Comparison of ENCODE assay signal across 9 mouse cellular contexts in genomic region chr9:51101756-51102425, GRCm38 (mm10). TPM values are rescaled to one million over a fixed set of nuclear protein-coding genes. Genes with fewer than 3 reads are reported as not detected.
A peak's percentile ranks its signal among the peaks of the same experiment; 100 is the strongest.
DNase-seq lines count a peak whose midpoint lies in the region; ATAC-seq lines count a peak whose summit lies in the region.
"Had no signal": no experiment of that assay in that cellular context is flagged by ENCODE, and none has a peak within 500 bp of the region (broad histone marks: within the 10 kb centered on the region; RNA-seq: fewer than 3 reads in every experiment).

Gene 4833427G06Rik (minus strand): TSS chr9:51102078.

- H3K9ac ChIP-seq in heart, embryonic 13.5 days, result peak within 1 kb of the TSS; percentile 62
- H3K9ac ChIP-seq in kidney, embryonic 14.5 days (ENCODE audit: low read depth, low read length), result no peak within 1 kb of the TSS
- H3K9ac ChIP-seq in liver, embryonic 15.5 days, result no peak within 1 kb of the TSS
- 0 out of 2 replicates have a peak within 1 kb of the TSS, but pooled peaks have one; percentile 76 for H3K9ac ChIP-seq in neural tube, embryonic 13.5 days

- DNase-seq in thymus, postnatal 4 days, result peak; percentile 30
- DNase-seq in thymus, postnatal 14 days, result no peak
- DNase-seq in embryo, embryonic 11 days, result peak; percentile 90
- DNase-seq in spleen, postnatal 14 days (ENCODE audit: low spot score in 2 of 2), result no peak

- H3K27me3 ChIP-seq in heart, embryonic 13.5 days (replicated peaks), result peaks cover 28% of the 10 kb centered on the region
- no peaks in the 10 kb centered on the region for H3K27me3 ChIP-seq in kidney, embryonic 14.5 days (ENCODE audit: control insufficient read depth, insufficient read depth, low read length)
- H3K27me3 ChIP-seq in liver, embryonic 15.5 days, result peaks cover 62% of the 10 kb centered on the region
- H3K27me3 ChIP-seq in neural tube, embryonic 13.5 days, result peaks cover 11% of the 10 kb centered on the region

- peak within 1 kb of the TSS; percentile 68 for H3K4me3 ChIP-seq in heart, embryonic 13.5 days
- peak within 1 kb of the TSS; percentile 25 for H3K4me3 ChIP-seq in kidney, embryonic 14.5 days (ENCODE audit: low read length)
- no peak within 1 kb of the TSS for H3K4me3 ChIP-seq in liver, embryonic 15.5 days (replicated peaks)
- H3K4me3 ChIP-seq in neural tube, embryonic 13.5 days, result peak within 1 kb of the TSS; percentile 59

- no peaks in the 10 kb centered on the region for H3K9me3 ChIP-seq in heart, embryonic 13.5 days
- H3K9me3 ChIP-seq in kidney, embryonic 14.5 days (ENCODE audit: control insufficient read depth, low read length), result no peaks in the 10 kb centered on the region
- no peaks in the 10 kb centered on the region for H3K9me3 ChIP-seq in liver, embryonic 15.5 days (replicated peaks)
- no peaks in the 10 kb centered on the region for H3K9me3 ChIP-seq in neural tube, embryonic 13.5 days

- WGBS in heart, embryonic 13.5 days, result 10% methylated on average over 27 of the region's 27 CpGs
- 8% methylated on average over 27 of the region's 27 CpGs for WGBS in kidney, embryonic 14.5 days
- 9% methylated on average over 27 of the region's 27 CpGs for WGBS in liver, embryonic 15.5 days (ENCODE audit: insufficient replicate concordance)
- 7% methylated on average over 27 of the region's 27 CpGs for WGBS in neural tube, embryonic 13.5 days

- no peaks in the 10 kb centered on the region for H3K36me3 ChIP-seq in heart, embryonic 13.5 days
- H3K36me3 ChIP-seq in kidney, embryonic 14.5 days (ENCODE audit: control insufficient read depth, insufficient read depth, low read length), result no peaks in the 10 kb centered on the region
- H3K36me3 ChIP-seq in liver, embryonic 15.5 days (replicated peaks), result no peaks in the 10 kb centered on the region
- no peaks in the 10 kb centered on the region for H3K36me3 ChIP-seq in neural tube, embryonic 13.5 days

- peaks cover 15% of the 10 kb centered on the region for H3K4me1 ChIP-seq in heart, embryonic 13.5 days
- H3K4me1 ChIP-seq in kidney, embryonic 14.5 days (ENCODE audit: control insufficient read depth, insufficient read depth, low read length), result peaks cover 6% of the 10 kb centered on the region; the same call in 1 of the 2 replicates
- no peaks in the 10 kb centered on the region; the same call in 1 of the 2 replicates for H3K4me1 ChIP-seq in liver, embryonic 15.5 days (replicated peaks)
- peaks cover 23% of the 10 kb centered on the region for H3K4me1 ChIP-seq in neural tube, embryonic 13.5 days (replicated peaks)

- no peak; the same call in 1 of the 2 replicates for ATAC-seq in heart, embryonic 13.5 days (ENCODE audit: extremely low read depth, insufficient number of reproducible peaks, low FRiP score, low TSS enrichment)
- peak; percentile 74 for ATAC-seq in kidney, embryonic 14.5 days (ENCODE audit: low FRiP score, low TSS enrichment)
- no peak for ATAC-seq in liver, embryonic 15.5 days (ENCODE audit: insufficient read depth)
- ATAC-seq in neural tube, embryonic 13.5 days (ENCODE audit: low read depth), result peak; percentile 45

- H3K27ac ChIP-seq in heart, embryonic 13.5 days (replicated peaks), result no peak within 1 kb of the TSS
- no peak within 1 kb of the TSS for H3K27ac ChIP-seq in kidney, embryonic 14.5 days (ENCODE audit: low read depth, low read length)
- no peak within 1 kb of the TSS for H3K27ac ChIP-seq in liver, embryonic 15.5 days (replicated peaks)
- no peak within 1 kb of the TSS for H3K27ac ChIP-seq in neural tube, embryonic 13.5 days (replicated peaks)

- H3K4me2 ChIP-seq in heart, embryonic 13.5 days, result peak within 1 kb of the TSS; percentile 100
- peak within 1 kb of the TSS; percentile 100 for H3K4me2 ChIP-seq in kidney, embryonic 14.5 days (replicated peaks; ENCODE audit: low read depth, low read length)
- peak within 1 kb of the TSS; percentile 44 for H3K4me2 ChIP-seq in liver, embryonic 15.5 days
- peak within 1 kb of the TSS; percentile 100 for H3K4me2 ChIP-seq in neural tube, embryonic 13.5 days

RNA-seq across cellular contexts. Expression of gene 4833427G06Rik, which starts in this region (rescaled TPM):
- polyA plus RNA-seq in heart, embryonic 13.5 days (2015; fragmentation: Nextera tagmentation; extraction: Ambion mirVana), result not detected in 2 replicates
- not detected in 2 replicates for polyA plus RNA-seq in kidney, embryonic 14.5 days (2014; fragmentation: Nextera tagmentation; extraction: Ambion mirVana)
- not detected in 2 replicates for polyA plus RNA-seq in liver, embryonic 15.5 days (2015; fragmentation: Nextera tagmentation; extraction: Ambion mirVana)
- polyA plus RNA-seq in neural tube, embryonic 13.5 days (2015; fragmentation: Nextera tagmentation; extraction: Ambion mirVana), result 0.60 TPM in 1 of 2 replicates, not detected in the other
- polyA plus RNA-seq: small intestine, adult 2 months had no signal

Comparison
In these comparisons a context has a peak if more than half of its experiments do, and no peak if none do; other contexts are left out.
1. DNase-seq: peak in thymus, postnatal 4 days (single experiment) and embryo, embryonic 11 days (single experiment); none in thymus, postnatal 14 days (single experiment) and spleen, postnatal 14 days (0 of 2).
2. Peak in ATAC-seq, H3K4me3 ChIP-seq and H3K4me2 ChIP-seq in kidney, embryonic 14.5 days; RNA of the gene not detected or under 1 TPM.
3. Peak in ATAC-seq, H3K4me3 ChIP-seq, H3K9ac ChIP-seq and H3K4me2 ChIP-seq in neural tube, embryonic 13.5 days; RNA of the gene not detected or under 1 TPM.
4. H3K4me2 ChIP-seq: peak in every context shown above with its lines; median percentile 100 in heart, embryonic 13.5 days; 100 in kidney, embryonic 14.5 days; 100 in neural tube, embryonic 13.5 days; 44 in liver, embryonic 15.5 days.